Mouse (Mus musculus): ENCODE results near the gene Tubb5.

Tubb5 gene

DNA sequence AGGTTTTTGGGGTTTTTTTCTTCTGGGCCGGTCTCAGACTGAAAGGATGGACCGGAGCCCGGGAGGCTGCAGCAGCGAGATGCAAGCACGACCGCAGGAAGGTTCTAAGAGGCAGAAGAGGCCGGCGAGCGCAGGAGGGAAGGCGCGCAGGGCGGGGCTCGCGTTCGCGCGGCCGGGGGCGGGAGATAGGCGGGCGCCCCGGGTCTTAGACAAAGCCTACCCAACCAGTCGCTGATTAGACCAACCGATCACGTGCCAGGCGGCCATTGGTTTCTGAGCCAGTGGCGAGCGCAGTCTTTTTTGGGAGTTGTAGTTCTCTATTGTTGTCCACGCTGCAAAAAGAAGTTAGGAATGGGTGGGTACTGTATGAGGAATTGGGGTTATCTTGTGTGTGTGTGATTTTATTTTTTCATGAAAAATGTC, at the start of gene Tubb5:
TSS of gene Tubb5 (minus strand) at position 185 of the 423 bp plus-strand sequence.
- DNase-seq (ENCODE audit: low spot score in 2 of 2) = peak; percentile 94 to 96

DNA sequence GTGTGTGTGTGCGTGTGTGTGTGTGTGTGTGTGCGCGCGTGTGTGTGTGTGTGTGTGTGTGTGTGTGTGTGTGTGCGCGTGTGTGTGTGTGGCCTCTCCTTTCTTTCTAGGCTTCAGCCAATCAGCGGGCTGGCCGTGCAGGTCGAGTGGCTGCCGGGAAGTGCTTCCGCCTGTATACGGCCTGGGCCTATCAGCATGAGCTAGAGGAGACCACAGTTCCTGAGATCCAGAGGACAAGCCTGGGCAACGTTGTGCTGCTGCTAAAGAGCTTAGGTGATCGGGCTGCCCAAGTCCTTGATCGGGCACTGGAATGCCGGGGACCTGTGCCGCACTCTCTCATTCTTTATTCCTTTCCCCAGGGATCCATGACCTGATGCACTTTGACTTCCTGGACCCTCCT, 49.6 kb upstream of the Tubb5 start:
- DNase-seq (ENCODE audit: low spot score in 2 of 2) = no peak

DNA sequence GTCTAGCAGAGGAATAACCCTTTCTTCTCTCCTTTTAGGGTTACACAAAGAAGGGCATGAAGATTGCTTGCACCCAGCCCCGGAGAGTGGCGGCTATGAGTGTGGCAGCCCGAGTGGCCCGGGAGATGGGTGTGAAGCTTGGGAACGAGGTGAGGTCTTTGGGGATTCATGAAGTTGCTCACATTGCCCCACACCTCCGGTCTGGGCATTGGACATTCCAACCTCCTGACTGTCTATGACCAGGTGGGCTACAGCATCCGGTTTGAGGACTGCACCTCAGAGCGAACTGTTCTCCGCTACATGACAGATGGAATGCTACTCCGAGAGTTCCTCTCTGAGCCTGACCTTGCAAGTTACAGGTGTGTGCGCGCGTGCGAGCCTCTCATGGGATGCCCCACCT, 45.7 kb upstream of the Tubb5 start:
- no peak for DNase-seq (ENCODE audit: low spot score in 2 of 2)

DNA sequence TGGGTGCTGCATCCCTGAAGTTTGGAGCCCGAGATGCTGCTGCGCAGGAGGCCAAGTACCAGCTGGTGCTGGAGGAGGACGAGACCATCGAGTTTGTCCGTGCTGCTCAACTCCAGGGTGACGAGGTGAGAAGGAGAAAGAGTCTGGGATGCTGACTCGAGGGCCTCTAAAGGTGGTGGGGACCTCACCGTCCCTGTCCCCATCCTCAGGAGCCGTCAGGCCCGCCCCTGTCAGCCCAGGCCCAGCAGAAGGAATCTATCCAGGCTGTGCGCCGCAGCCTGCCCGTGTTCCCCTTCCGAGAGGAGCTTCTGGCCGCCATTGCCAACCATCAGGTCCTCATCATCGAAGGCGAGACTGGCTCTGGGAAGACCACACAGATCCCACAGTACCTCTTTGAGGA, 44.8 kb upstream of the Tubb5 start:
- DNase-seq (ENCODE audit: low spot score in 2 of 2) = no peak

DNA sequence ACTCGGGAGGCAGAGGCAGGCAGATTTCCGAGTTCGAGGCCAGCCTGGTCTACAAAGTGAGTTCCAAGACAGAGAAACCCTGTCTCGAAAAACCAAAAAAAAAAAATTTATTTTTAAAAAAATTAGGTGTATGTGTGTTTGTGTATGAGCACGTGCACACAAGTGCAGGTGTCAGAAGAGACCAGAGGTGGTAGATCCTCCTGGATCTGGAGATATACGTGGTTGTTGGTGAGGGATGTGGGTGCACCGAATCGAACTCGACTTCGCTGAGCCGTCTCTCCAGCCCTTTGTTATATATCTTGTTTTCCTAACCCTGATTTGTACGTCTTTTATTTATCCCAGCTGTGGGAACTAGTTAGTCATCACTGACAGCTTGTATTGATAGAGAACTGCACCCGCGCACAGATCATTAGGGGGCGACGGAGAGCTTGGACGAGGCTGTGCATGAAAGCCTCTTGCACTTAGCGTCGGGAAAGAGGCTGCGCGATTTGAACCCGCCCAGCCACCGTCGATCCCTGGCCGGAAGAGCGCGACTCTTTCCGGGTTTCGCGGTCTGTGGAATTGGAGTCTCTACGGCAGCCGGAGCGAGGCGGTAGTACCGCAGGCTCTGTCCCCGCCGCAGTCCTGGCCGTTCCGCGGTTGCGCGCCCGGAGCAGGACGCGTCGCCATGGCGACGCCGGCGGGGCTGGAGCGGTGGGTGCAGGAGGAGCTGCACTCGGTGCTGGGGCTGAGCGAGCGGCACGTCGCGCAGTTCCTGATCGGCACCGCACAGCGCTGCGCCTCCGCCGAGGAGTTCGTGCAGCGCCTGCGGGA, 41.3 kb upstream of the Tubb5 start, which contains the start of gene Dhx16:
TSS of gene Dhx16 (plus strand) at position 575 of the 813 bp plus-strand sequence.
- DNase-seq (ENCODE audit: low spot score in 2 of 2) = peak; percentile 92 to 95

DNA sequence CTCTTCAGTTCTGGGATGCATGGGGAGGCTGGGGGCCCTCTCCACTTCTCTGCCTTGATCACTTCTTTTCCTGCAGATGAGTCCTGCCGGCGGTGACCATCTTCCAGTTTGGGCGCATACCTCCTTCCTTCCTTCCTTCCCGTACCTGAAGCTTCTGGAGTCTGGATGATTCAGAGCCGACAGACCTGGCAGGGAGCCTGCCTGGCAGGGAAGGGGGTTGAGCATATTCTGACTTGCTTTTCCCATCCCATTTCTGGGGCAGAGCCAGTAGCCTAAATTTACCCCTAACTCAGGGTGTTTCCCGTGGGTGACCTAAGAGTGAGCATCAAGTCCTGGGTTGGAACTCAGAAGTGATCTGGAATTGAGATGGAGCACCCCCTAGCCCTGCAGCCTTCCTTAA, 36.6 kb upstream of the Tubb5 start:
- no peak for DNase-seq (ENCODE audit: low spot score in 2 of 2)

DNA sequence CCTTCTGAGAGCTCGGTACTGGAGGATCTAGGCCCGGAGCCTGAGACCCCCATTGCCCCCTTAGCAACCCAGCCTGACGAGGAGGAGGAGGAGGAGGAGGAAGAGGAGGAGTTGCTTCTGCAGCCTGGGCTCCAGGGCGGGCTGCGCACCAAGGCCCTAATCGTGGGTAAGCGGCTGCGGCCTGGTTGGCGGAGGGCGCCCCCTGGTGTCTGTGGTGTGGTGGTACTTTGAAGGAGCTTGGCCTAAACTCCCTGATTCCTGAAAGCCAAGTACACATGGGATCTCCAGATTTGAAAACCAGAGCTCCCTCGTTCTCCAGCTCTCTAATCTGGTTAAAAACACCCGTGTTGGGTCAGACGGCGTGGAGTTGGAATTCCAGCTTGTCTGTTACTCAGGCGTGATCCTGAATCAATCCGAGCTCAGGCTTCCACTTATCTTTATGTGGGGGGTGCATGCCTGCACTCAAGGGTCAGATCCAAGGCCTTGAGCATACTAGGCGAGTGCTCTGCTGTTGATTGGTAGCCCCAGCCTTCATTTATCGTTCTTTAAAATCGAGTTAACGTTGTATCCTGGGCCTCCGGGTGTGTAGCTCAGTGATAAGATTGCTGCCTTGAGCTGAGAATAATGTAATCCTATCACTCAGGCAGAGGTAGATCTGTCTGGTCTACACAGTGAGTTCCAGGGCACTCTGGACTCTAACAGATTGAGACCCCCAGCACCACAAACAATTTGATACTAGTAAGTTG, 35.8 kb upstream of the Tubb5 start:
- DNase-seq (ENCODE audit: low spot score in 2 of 2) = peak; percentile 69 to 81

DNA sequence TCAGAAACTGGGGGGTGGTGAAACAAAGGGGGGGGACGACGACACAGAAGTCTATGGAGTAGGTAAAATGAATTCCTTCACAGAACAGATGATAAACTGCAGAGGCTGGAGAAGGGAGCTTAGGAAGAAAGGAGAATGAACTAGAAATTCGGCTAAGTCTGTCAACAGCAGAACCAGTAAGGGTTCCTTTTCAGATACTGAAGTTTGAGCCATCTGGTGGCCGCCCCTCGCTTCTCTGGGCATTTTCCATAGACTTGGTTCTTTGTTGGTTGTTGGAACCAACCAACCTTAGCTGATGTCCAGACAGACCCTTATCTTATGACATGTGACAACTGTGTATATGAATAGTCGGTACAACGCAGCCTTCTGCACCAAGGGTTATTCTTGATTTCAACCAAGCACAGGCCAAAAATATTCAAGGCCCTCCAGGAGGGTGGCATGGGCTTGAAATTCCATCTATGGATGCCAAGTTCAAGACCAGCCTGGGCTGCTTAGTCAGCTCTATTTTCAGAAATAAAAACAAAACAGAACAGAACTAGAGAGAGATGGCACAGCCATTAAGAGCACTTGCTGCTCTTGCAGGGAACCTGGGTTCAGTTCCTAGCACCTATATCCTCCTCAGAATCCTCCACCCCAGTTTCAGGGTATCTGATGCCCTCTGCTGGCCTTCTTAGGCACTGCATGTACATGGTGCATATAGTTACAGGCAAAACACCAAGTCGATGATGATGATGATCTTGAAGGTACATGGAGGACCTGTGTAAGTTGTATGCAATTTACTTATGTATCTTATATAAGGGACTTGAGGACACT, 33.0 kb upstream of the Tubb5 start:
- no peak for DNase-seq (ENCODE audit: low spot score in 2 of 2)

DNA sequence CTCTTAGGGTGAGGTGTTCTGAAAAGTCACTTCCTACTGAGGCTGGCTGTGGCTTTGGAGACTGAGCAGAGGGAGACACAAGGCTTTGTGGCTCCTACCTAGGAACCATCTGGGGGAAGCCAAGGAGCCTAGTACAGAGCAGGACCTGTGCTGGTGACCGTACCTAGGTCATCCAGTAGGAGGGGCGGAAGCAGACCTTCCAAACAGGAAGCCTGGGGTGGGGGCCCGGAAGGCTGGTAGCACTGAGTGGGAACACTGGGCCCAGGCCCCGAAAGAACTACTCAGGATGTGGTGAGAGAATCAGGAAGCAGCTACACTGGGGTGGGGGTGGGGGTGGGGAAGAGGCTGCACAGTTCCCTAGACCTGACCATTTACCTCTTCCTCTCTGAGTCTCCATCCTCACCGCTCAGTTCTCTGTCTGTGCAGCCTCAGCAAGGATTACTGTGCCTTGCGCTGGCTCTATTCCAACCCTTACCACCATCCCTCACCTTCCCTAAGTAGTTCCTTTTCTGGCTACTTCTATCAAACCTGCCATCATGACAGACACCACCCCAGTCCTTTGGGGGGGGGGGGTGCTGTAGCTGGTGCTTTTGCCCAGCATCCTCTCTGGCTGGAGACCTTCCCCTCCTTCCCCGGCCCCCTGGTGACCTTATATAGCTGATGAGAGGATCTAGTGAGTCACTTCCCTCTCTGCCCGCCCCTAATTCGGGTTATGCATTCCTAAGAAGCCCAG, 32.2 kb upstream of the Tubb5 start:
- DNase-seq (ENCODE audit: low spot score in 2 of 2) = peak; percentile 52 to 67

DNA sequence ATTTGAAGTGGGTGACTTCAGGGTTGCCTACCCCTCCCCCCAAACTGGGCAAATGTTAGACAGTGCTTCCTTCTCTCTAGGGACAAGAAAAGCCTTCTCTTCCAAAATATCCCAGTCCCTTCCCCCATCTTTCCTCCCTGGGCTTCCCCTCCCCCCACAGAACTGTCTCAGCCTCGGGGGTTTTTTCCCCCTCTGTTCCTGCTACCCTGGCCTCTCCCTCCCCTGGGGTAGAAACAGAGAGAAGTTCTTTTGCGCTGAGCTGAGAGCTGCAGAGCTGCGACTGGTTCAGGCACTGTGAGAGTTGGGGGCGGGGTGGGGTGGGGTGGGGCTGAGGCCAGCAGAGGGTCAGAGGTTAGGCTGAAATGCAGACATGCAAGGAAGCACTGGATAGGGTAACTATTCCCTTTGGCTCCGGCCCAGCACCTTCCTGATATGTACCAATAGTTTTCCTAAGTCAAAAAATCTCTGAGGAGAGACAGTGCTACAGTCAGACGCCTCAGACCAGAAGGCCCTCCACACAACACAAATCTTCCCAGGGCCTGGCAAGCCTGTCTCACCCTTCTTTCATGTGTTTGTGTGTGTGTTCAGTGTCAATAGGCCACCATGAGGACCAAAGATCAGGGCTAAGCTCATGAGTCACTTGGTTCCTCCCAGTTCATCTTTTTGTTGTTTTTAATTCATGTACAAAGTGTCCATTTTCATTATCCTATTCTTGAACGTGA, 31.4 kb upstream of the Tubb5 start:
- DNase-seq (ENCODE audit: low spot score in 2 of 2) = peak in 1 of 2 experiments; percentile 59

DNA sequence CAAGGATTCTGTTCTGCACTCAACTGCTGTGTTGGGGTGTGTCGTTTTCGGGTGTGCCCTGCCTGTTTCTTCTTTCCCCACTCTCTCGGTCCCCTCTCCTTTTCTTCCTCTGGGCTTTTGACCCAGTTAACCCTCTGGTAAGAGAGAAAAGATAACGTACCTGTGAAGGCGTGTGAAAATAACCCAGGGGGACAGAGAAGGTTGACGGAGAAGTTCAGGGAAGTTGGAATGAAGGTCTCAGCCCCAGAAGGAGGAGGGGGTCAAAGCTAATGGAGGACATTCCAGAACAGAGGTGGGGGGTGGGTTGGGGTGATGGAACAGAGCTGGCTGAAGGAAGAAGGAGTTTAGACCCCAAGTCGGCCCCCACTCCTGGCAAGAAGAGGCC, 30.8 kb upstream of the Tubb5 start:
- DNase-seq (ENCODE audit: low spot score in 2 of 2) = no peak

DNA sequence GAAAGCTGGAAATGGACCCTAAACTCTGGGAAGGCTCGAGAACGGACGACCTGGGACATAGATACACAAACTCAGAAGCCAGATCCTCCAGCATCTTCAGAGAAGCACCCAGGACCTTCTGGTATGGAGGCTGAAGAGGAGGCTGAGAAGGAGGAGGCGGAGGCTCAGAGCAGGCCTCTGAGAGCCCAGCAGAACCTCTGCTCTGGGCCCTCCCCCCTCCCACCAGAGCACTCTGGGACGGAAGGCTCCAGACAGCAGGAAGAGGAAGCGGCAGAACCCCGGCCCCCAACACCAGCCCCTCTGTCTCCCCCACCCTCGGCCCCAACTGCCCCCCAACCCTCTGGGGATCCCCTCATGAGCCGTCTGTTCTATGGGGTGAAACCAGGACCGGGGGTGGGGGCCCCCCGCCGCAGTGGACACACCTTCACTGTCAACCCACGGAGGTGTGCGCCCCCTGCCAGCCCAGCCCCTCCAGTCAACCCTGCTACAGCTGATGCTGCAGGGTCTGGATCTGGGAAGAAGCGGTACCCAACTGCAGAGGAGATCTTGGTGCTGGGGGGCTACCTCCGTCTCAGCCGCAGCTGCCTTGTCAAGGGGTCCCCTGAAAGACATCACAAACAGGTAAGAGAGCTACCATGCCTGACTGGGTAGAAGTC, 30.2 kb upstream of the Tubb5 start:
- no peak for DNase-seq (ENCODE audit: low spot score in 2 of 2)

DNA sequence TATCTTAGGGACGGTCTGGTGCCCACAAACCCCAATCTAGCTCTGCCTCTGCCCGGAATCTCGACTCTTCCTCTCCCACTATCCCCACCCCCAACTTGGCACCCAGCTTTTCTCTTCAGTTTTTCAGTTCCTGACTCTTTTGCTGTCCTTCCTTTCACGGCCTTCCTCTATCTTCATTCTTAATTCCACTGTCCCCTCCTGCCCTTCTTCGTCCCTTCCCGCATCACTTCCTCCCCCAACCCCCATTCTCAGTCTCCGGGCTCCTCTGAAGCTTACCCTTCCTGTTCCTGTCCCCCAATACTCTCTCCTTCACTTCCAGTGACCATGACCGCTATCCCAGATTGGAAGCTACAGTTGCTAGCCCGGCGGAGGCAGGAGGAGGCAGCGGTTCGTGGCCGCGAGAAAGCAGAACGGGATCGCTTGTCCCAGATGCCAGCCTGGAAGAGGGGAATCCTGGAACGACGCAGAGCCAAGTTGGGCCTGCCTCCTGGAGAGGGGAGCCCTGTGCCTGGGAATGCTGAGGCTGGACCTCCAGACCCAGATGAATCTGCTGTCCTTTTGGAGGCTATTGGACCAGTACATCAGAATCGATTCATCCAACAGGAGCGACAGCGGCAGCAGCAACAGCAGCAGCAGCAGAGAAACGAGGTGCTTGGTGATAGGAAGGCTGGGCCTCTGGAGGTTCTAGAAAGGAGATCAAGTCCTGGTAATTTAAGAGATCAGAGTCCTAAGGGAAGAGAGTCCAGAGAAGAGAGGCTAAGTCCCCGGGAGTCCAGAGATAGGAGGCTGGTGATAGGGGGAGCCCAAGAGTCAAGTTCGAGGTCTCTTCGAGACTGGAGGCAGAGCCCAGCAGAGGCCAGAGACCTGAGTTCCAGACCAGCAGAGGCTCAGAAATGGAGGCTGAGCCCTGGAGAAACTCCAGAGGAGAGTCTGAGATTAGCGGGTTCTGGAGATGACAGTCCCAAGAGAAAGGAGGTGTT, 29.1 kb upstream of the Tubb5 start:
- no peak for DNase-seq (ENCODE audit: low spot score in 2 of 2)

DNA sequence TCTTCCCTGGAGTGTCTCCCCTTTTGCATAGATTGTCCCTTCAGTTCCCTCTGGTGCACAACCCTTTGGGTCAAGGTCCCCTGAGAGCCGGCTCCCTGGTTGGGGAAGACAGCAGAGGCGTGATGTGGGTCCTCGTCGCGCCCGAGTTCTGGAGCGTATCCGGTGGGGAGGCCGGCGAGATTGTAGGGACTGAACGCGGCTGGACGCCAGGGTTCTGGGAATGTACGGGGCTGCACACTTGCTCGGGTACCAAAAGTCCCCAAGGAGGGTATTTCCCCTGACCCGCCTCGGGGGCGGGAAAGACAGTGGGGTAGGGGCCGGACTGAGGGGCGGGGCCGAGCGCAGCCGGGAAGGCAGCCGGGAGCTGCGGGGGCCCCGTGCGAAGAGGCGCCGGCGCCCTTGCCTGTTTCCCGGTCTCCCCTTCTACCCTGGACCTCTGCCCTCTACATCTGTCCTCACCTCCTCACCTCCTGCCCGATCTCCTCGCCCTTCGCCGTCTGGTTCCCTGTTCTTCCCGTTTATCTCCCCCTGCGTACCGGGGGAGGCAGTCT, 28.2 kb upstream of the Tubb5 start:
- DNase-seq (ENCODE audit: low spot score in 2 of 2) = peak in 1 of 2 experiments; percentile 58

DNA sequence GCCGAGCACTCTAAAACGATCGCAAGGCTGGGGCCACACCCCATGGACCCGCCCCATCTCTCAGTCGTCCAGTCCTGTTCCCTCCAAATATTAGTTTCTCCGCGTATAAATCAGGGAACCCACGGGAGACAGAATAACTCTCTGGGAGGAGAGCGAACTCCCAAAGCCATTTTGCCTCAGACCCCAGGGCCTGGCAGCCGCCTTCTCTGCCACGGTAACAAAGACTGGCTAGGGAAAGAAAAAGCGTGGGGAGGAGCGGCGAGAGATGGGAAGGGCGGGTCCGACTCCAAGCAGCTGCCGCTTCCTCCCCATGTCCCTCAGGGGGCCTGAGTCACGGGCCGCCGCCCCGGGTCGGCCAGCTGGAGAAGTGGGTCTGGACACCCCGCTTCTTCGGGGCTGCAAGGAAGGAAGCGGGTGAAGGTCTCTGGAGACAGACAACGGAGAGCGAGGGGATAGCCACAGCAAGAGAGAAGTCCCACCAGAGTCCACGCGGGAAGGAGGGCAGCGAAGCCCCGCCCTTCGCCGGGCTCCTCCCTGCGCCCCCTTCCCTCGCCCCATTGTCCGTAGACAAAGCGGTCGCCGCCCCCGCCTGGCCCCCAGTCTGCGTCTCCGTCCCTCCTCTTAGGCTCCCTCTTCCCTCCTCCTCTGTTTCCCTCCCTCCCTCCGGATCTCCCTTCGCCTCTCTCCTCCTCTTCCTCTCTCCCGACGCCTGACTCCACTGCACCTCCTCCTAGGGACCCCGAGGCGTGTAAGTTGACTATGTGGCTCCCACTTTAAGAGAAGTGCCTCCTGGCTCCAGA, 27.6 kb upstream of the Tubb5 start, which contains the start of gene Ppp1r18:
TSS of gene Ppp1r18 (plus strand) at position 113 of the 800 bp plus-strand sequence.
- DNase-seq (ENCODE audit: low spot score in 2 of 2) = peak in 1 of 2 experiments; percentile 60

DNA sequence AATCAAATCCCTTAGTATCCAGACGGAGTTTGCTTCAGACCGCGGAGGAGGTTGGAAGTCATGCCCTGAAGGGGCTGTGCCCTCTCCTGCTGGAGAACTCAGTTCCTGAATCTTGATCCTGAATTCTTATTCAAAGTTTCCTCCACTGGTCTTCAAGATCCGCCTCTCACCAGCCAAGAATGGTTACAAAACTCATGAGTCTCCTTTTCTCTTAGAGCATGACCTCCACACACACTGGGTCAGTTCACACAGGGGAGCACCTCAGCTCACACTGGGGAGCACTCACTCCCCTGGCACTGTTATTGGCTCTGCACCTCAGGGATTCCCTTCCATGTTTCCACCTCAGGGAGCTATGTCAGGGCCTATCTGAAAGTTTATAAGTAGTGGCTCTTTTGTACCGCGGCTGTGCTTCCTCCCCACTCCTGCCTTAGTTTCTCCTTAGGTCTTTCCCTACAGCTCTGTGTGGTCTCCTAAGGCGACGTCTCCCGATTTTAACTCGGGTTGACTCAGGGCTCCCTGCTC, 26.8 kb upstream of the Tubb5 start:
- no peak for DNase-seq (ENCODE audit: low spot score in 2 of 2)

DNA sequence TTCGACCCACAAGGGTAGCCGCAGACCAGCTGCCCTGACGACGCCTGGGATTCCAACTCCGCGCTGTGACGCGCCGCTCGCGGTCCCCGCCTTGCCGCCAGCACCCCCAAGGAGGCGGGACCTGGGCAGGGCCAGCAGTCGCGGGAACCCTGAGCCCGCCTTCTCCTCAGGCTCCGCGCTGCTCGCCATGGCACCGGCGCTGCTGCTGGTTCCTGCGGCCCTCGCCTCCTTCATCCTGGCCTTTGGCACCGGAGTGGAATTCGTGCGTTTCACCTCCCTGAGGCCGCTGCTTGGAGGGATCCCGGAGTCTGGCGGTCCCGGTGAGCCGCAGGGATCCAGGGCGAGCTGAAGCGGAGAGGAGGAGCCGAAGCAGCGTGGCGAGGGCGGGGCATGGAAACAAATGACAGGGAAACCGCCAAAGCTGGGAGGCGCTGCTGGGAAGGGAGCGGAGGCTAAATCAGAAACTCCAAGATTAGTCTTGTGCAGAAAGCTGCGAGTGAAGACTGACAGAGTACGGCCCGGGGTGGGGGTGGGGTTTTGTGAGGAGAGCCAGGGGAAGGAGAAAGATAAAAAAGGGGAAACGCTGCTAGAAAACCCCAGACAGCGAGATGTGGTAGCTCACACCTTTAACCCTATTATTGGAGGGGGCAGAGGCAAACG, 23.2 kb upstream of the Tubb5 start, which contains the start of gene Nrm:
TSS of gene Nrm (plus strand) at position 121 of the 660 bp plus-strand sequence.
- peak; percentile 78 to 89 for DNase-seq (ENCODE audit: low spot score in 2 of 2)
